Mouse (Mus musculus) cortical plate, adult 2 months (tissue): ENCODE measurements around the gene Arnt2.

ENCODE experiments used
- CTCF ChIP-seq: fragments of 200-500 bp; IDR thresholded peaks from 2 replicates; pipeline ENCODE4 v1.5.1; 2011; ENCODE audit warnings: mild to moderate bottlenecking, control low read depth, low read length; ENCODE audit not compliant: insufficient read depth; ENCODE audit errors: extremely low read depth
- POLR2A ChIP-seq: fragments of 200-500 bp; IDR thresholded peaks from 2 replicates; pipeline ENCODE4 v1.6.1; 2011; ENCODE audit warnings: mild to moderate bottlenecking, low read length, control low read depth; ENCODE audit not compliant: insufficient read depth; ENCODE audit errors: extremely low read depth

DNA sequence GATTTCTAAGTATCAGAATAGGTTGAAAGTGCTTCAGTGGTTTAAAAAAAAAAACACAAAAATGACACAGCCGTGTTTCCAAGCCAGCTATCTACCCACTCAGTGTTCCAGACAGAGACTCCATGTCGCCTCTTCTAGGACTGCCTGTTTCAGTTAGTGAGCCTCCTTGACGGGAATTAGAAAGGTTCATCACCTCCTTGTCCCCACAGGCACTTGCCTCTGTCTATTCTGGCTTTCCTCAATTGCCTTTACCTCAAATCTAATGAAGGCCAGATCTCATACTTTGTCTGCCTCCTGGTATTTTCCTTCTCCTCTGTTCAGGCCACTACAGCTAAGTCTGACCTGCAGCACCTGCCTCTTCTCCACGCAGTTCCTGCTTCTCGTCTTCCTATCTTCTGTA, 1.7 kb downstream of the Arnt2 start:
- TF ChIP-seq CTCF (no peak), POLR2A (no peak)
